Mouse (Mus musculus): ENCODE measurements around the gene Cklf. TPM values are rescaled to one million over a fixed set of nuclear protein-coding genes. Genes with fewer than 3 reads are reported as not detected.

The Cklf gene
- total RNA-seq (2012; rRNA removed) = 33.0 and 42.7 TPM in 2 replicates

- Histone ChIP-seq H3K9me3 (ENCODE audit: control insufficient read depth, insufficient read depth, low read depth, low read length) (no peaks in the 10 kb centered on the region), H3K4me1 (ENCODE audit: control insufficient read depth in 2 of 2, insufficient read depth in 2 of 2, low read length in 2 of 2, poor library complexity in 1 of 2) (peaks cover 0 to 6% of the 10 kb centered on the region in 2 experiments; a peak in 1 of 4 replicates), H3K36me3 (ENCODE audit: control insufficient read depth, insufficient read depth, low read length, poor library complexity, severe bottlenecking) (no peaks in the 10 kb centered on the region), H3K4me3 (ENCODE audit: insufficient read depth in 1 of 2, low read depth in 1 of 2, low read length in 2 of 2, poor library complexity in 1 of 2, severe bottlenecking in 1 of 2) (peak within 1 kb of the TSS; percentile 86 to 88), H3K9ac (ENCODE audit: insufficient read depth, low read depth, low read length, poor library complexity, severe bottlenecking) (peak within 1 kb of the TSS; percentile 91), H3K27ac (ENCODE audit: insufficient read depth, low read depth, low read length, poor library complexity, severe bottlenecking) (peak within 1 kb of the TSS; percentile 63; the same call in 1 of the 2 replicates)
- no peak for TF ChIP-seq MAFK (IDR thresholded peaks at IDR 0.05; ENCODE audit: insufficient read depth, low read depth, low read length)
- TF ChIP-seq HCFC1 (IDR thresholded peaks at IDR 0.05; ENCODE audit: borderline replicate concordance, insufficient read depth, low read length) = 0 out of 2 replicates have a peak, but pooled peaks have one; percentile 32
- no peak for TF ChIP-seq ZC3H11A (IDR thresholded peaks at IDR 0.05; ENCODE audit: borderline replicate concordance, low read depth, low read length)
- peak; percentile 91 for TF ChIP-seq ZNF384 (IDR thresholded peaks at IDR 0.05; ENCODE audit: low read depth, low read length)
- in situ Hi-C loops (cut with MboI; ENCODE audit: low sequenced_read_pairs in 2 of 2, unreplicated experiment in 2 of 2) = no loop called here
- DNase-seq (ENCODE audit: low read depth, low spot score) = peak; percentile 90
Observed at GRCm38 (mm10) chr8:104250439-104251367, at the start of gene Cklf. TSS of gene Cklf (plus strand) at chr8:104250861.

DNA sequence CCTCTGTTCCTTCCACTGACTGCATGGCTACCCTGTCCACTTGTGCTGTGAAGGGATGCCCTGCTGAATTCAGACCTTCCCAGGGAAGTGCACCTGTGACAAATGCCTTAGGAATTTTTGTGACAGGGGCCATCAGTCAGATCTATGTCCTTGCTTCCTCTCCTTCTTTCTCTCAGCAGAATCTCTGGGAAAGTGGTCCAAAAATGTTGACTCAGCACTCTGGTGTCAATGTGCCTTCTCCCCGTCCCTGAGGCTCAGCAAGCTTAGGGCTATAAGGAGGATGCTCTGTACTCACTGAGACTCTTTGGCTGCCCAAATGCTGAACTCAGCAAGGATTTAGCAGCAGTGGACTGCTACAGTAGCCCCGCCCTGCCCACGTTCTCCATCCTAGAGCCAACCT is 49.0 kb upstream of the Cklf start:
- DNase-seq (ENCODE audit: low read depth, low spot score) = no peak
- no peak overlapping the region for H3K4me3 ChIP-seq (ENCODE audit: insufficient read depth in 1 of 2, low read depth in 1 of 2, low read length in 2 of 2, poor library complexity in 1 of 2, severe bottlenecking in 1 of 2)
- no peaks in the 10 kb centered on the region for H3K4me1 ChIP-seq (ENCODE audit: control insufficient read depth in 2 of 2, insufficient read depth in 2 of 2, low read length in 2 of 2, poor library complexity in 1 of 2)
- no peaks in the 10 kb centered on the region for H3K36me3 ChIP-seq (ENCODE audit: control insufficient read depth, insufficient read depth, low read length, poor library complexity, severe bottlenecking)
- H3K9ac ChIP-seq (ENCODE audit: insufficient read depth, low read depth, low read length, poor library complexity, severe bottlenecking) = no peak overlapping the region
- in situ Hi-C loops (cut with MboI; ENCODE audit: low sequenced_read_pairs in 2 of 2, unreplicated experiment in 2 of 2) = no loop called here
- H3K9me3 ChIP-seq (ENCODE audit: control insufficient read depth, insufficient read depth, low read depth, low read length) = no peaks in the 10 kb centered on the region
- H3K27ac ChIP-seq (ENCODE audit: insufficient read depth, low read depth, low read length, poor library complexity, severe bottlenecking) = no peak overlapping the region
- TF ChIP-seq MAFK (IDR thresholded peaks at IDR 0.05; ENCODE audit: insufficient read depth, low read depth, low read length) = peak; percentile 67; the same call in 1 of the 2 replicates
- TF ChIP-seq ZC3H11A (IDR thresholded peaks at IDR 0.05; ENCODE audit: borderline replicate concordance, low read depth, low read length) = no peak
- TF ChIP-seq HCFC1 (IDR thresholded peaks at IDR 0.05; ENCODE audit: borderline replicate concordance, insufficient read depth, low read length) = no peak

DNA sequence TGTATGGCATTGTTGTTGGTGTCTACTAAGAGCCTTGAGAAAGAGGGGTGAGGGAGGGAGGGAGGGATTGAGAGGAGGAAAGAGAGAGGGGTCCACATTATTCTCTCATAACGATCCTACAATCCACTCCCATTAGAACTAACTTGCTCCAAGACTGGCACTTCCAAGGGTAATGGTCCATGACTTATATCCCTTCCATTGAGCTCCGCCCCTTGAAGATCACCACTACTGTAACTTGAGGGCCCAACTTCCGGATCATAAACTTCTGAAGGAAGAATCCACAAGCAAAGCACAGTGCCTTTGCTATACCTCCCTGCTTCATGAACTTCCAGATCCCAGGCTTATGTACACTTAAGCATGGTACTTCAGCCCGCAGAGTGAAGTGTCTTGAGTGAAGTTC is 48.3 kb upstream of the Cklf start:
- no peak for DNase-seq (ENCODE audit: low read depth, low spot score)
- no peak overlapping the region for H3K9ac ChIP-seq (ENCODE audit: insufficient read depth, low read depth, low read length, poor library complexity, severe bottlenecking)
- H3K4me3 ChIP-seq (ENCODE audit: insufficient read depth in 1 of 2, low read depth in 1 of 2, low read length in 2 of 2, poor library complexity in 1 of 2, severe bottlenecking in 1 of 2) = no peak overlapping the region
- no peaks in the 10 kb centered on the region for H3K4me1 ChIP-seq (ENCODE audit: control insufficient read depth in 2 of 2, insufficient read depth in 2 of 2, low read length in 2 of 2, poor library complexity in 1 of 2)
- no peaks in the 10 kb centered on the region for H3K36me3 ChIP-seq (ENCODE audit: control insufficient read depth, insufficient read depth, low read length, poor library complexity, severe bottlenecking)
- no peak overlapping the region for H3K27ac ChIP-seq (ENCODE audit: insufficient read depth, low read depth, low read length, poor library complexity, severe bottlenecking)
- in situ Hi-C loops (cut with MboI; ENCODE audit: low sequenced_read_pairs in 2 of 2, unreplicated experiment in 2 of 2) = no loop called here
- TF ChIP-seq MAFK (IDR thresholded peaks at IDR 0.05; ENCODE audit: insufficient read depth, low read depth, low read length) (no peak), HCFC1 (IDR thresholded peaks at IDR 0.05; ENCODE audit: borderline replicate concordance, insufficient read depth, low read length) (no peak), ZNF384 (IDR thresholded peaks at IDR 0.05; ENCODE audit: low read depth, low read length) (no peak), ZC3H11A (IDR thresholded peaks at IDR 0.05; ENCODE audit: borderline replicate concordance, low read depth, low read length) (no peak), CHD2 (IDR thresholded peaks at IDR 0.05; ENCODE audit: low read depth, low read length) (no peak)
- H3K9me3 ChIP-seq (ENCODE audit: control insufficient read depth, insufficient read depth, low read depth, low read length) = no peaks in the 10 kb centered on the region

- H3K9me3 ChIP-seq (ENCODE audit: control insufficient read depth, insufficient read depth, low read depth, low read length) = no peaks in the 10 kb centered on the region
- H3K9ac ChIP-seq (ENCODE audit: insufficient read depth, low read depth, low read length, poor library complexity, severe bottlenecking) = no peak overlapping the region
- in situ Hi-C loops (cut with MboI; ENCODE audit: low sequenced_read_pairs in 2 of 2, unreplicated experiment in 2 of 2) = no loop called here
- no peak overlapping the region for H3K4me3 ChIP-seq (ENCODE audit: insufficient read depth in 1 of 2, low read depth in 1 of 2, low read length in 2 of 2, poor library complexity in 1 of 2, severe bottlenecking in 1 of 2)
- H3K4me1 ChIP-seq (ENCODE audit: control insufficient read depth in 2 of 2, insufficient read depth in 2 of 2, low read length in 2 of 2, poor library complexity in 1 of 2) = no peaks in the 10 kb centered on the region
- H3K27ac ChIP-seq (ENCODE audit: insufficient read depth, low read depth, low read length, poor library complexity, severe bottlenecking) = no peak overlapping the region
- DNase-seq (ENCODE audit: low read depth, low spot score) = no peak
- no peaks in the 10 kb centered on the region for H3K36me3 ChIP-seq (ENCODE audit: control insufficient read depth, insufficient read depth, low read length, poor library complexity, severe bottlenecking)
- TF ChIP-seq ZNF384 (IDR thresholded peaks at IDR 0.05; ENCODE audit: low read depth, low read length) (no peak), HCFC1 (IDR thresholded peaks at IDR 0.05; ENCODE audit: borderline replicate concordance, insufficient read depth, low read length) (no peak), CHD2 (IDR thresholded peaks at IDR 0.05; ENCODE audit: low read depth, low read length) (no peak), ZC3H11A (IDR thresholded peaks at IDR 0.05; ENCODE audit: borderline replicate concordance, low read depth, low read length) (no peak), MAFK (IDR thresholded peaks at IDR 0.05; ENCODE audit: insufficient read depth, low read depth, low read length) (no peak)
Observed at GRCm38 (mm10) chr8:104205292-104205691, 45.4 kb upstream of the Cklf start.

Measured in ES-E14 (cell line).